Mouse (Mus musculus): Measurements from ENCODE around the gene Abca7. TPM values are rescaled to one million over a fixed set of nuclear protein-coding genes. Genes with fewer than 3 reads are reported as not detected.
A peak's percentile ranks its signal among the peaks of the same experiment; 100 is the strongest.
"Not testable (repeated sequence)": the region's sequence is repeated elsewhere in the genome, so short reads cannot be mapped to it uniquely, and the experiment has no call there.

Gene Abca7
- polyA plus RNA-seq, 1 experiment from 2014 or later, result 2.6 TPM

DNA sequence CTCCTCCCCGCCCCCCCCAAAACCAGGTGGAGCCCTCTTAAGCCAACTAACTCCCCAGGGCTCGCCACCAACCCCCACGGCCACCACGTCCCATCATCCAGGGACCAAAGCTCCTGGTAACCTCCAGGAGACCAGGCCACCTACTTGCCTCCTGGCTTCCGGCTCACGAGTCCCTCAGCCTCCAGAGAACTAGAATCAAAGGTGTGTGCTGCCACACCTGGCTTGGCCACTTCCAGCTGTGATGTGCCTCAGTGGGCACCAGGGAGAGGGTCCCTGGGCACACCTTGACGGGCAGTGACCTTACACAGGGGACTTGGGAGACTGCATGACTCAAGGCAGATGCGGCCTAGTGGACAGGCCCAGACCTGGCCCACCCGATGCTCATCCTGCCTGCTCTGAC lies 40.6 kb upstream of the Abca7 start:
- no peak overlapping the region for H3K4me2 ChIP-seq (ENCODE audit: low read length)
- WGBS, result 71% methylated on average over 9 of the region's 9 CpGs
- H3K9ac ChIP-seq (ENCODE audit: low read depth, low read length), result no peak overlapping the region
- no peak overlapping the region for H3K27ac ChIP-seq
- no peak for ATAC-seq (replicated peaks; ENCODE audit: low FRiP score, low read depth)
- no peaks in the 10 kb centered on the region for H3K27me3 ChIP-seq (ENCODE audit: insufficient read depth, low read length)
- peaks cover 3% of the 10 kb centered on the region for H3K4me1 ChIP-seq (replicated peaks; ENCODE audit: insufficient read depth, low read length)
- H3K4me3 ChIP-seq (replicated peaks; ENCODE audit: low read depth, low read length), result no peak overlapping the region
- no peak for TF ChIP-seq CTCF (IDR thresholded peaks at IDR 0.05; ENCODE audit: low read depth)
- H3K9me3 ChIP-seq (replicated peaks; ENCODE audit: low read length), result no peaks in the 10 kb centered on the region
- DNase-seq (ENCODE audit: low spot score), result no peak
- peaks cover 16% of the 10 kb centered on the region; the same call in 1 of the 2 replicates for H3K36me3 ChIP-seq (ENCODE audit: insufficient read depth, low read length)

DNA sequence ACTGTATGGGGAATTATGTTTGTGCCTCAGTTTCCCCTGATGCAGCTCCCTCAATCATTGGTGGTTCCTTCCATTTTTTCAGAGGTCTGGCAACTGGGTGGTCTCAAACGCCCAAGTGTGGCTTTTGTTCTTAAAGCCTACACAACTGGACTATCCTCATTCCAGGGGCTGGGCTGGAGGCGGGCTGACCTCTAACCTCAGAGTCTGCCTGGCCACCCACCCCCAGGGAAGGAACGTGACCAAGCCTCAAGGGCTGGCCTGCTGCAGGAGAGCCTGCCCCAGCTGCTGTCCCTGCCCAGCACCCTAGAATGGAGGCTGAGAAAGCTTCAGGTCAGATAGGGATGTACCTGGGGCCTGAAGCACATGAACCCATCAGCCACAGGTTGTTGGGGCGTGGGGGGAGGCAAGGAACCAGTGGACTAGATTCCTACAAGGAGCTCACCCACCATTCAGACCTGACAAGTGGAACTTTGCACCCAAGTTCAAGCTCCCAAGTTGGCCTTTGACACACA lies 39.6 kb upstream of the Abca7 start:
- no peak for DNase-seq (ENCODE audit: low spot score)
- H3K4me1 ChIP-seq (replicated peaks; ENCODE audit: insufficient read depth, low read length), result peaks cover 6% of the 10 kb centered on the region
- no peak overlapping the region for H3K27ac ChIP-seq
- no peak for TF ChIP-seq CTCF (IDR thresholded peaks at IDR 0.05; ENCODE audit: low read depth)
- no peak for ATAC-seq (replicated peaks; ENCODE audit: low FRiP score, low read depth)
- H3K4me3 ChIP-seq (replicated peaks; ENCODE audit: low read depth, low read length), result no peak overlapping the region
- no peak overlapping the region for H3K4me2 ChIP-seq (ENCODE audit: low read length)
- no peaks in the 10 kb centered on the region for H3K9me3 ChIP-seq (replicated peaks; ENCODE audit: low read length)
- peaks cover 6% of the 10 kb centered on the region; the same call in 1 of the 2 replicates for H3K36me3 ChIP-seq (ENCODE audit: insufficient read depth, low read length)
- no peaks in the 10 kb centered on the region for H3K27me3 ChIP-seq (ENCODE audit: insufficient read depth, low read length)
- 34% methylated on average over 4 of the region's 4 CpGs for WGBS
- no peak overlapping the region for H3K9ac ChIP-seq (ENCODE audit: low read depth, low read length)

DNA sequence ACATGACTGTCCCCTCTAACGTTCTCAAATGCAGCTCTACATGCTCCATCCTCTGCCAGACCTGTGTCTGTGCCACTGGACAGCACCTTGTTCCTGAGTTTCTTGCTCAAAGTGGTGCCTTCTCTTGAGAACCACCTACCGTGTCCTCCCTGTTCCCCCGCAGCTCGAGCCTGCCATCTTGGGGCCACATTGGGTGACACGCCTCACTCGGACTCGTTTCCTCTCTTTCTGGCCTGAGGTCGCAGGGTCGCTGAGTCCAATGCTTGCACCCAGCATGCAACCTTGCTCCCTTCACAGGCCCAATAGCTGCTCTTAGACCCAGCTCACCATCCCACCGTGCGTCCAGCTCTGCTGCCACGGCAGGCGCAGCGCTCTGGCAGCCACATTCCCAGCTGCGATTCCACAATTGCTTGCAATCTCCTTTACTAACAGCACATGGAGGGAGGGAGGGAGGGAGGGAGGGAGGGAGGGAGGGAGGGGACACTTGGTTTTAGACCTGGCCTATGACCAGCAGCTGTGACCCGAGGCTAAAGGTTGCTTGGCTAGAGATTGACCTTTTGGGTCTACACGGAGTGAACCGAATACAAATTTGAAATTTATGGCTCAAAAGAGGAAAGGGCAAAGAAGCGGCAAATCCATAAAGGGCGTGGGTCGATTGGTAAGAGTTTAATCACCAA lies 38.0 kb upstream of the Abca7 start:
- Histone ChIP-seq H3K9ac (ENCODE audit: low read depth, low read length) (no peak overlapping the region), H3K9me3 (replicated peaks; ENCODE audit: low read length) (no peaks in the 10 kb centered on the region), H3K27ac (no peak overlapping the region), H3K4me2 (ENCODE audit: low read length) (peak overlapping the region; percentile 37), H3K27me3 (ENCODE audit: insufficient read depth, low read length) (no peaks in the 10 kb centered on the region), H3K36me3 (ENCODE audit: insufficient read depth, low read length) (peaks cover 8% of the 10 kb centered on the region; the same call in 1 of the 2 replicates), H3K4me1 (replicated peaks; ENCODE audit: insufficient read depth, low read length) (peaks cover 6% of the 10 kb centered on the region), H3K4me3 (replicated peaks; ENCODE audit: low read depth, low read length) (no peak overlapping the region)
- DNase-seq (ENCODE audit: low spot score) (peak; percentile 92), ATAC-seq (replicated peaks; ENCODE audit: low FRiP score, low read depth) (peak; percentile 15; the same call in 1 of the 2 replicates)
- peak; percentile 94 for TF ChIP-seq CTCF (IDR thresholded peaks at IDR 0.05; ENCODE audit: low read depth)
- 7% methylated on average over 21 of the region's 21 CpGs for WGBS

DNA sequence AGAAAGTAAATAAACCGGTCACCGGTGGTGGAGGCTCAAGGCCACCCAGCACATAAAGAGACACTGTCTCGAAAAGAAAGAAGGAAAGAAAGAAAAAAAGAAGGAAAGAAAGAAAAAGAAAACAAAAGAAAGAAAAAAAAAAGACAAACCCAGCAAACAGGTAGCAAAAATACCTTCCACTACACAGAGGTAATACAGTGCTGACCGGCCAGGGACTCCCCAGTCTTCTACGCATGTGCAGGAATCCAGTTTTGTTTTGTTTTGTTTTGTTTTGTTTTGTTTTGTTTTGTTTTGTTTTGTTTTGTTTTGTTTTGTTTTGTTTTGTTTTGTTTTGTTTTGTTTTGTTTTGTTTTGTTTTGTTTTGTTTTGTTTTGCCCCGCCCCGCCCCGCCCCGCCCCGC lies 36.9 kb upstream of the Abca7 start:
- H3K4me1 ChIP-seq (replicated peaks; ENCODE audit: insufficient read depth, low read length); DNase-seq (ENCODE audit: low spot score); ATAC-seq (replicated peaks; ENCODE audit: low FRiP score, low read depth); H3K36me3 ChIP-seq (ENCODE audit: insufficient read depth, low read length); H3K27ac ChIP-seq; H3K9ac ChIP-seq (ENCODE audit: low read depth, low read length); H3K27me3 ChIP-seq (ENCODE audit: insufficient read depth, low read length); H3K9me3 ChIP-seq (replicated peaks; ENCODE audit: low read length): not testable (repeated sequence)
- Histone ChIP-seq H3K4me3 (replicated peaks; ENCODE audit: low read depth, low read length) (peak overlapping the region; percentile 92), H3K4me2 (ENCODE audit: low read length) (peak overlapping the region; percentile 89)
- 27% methylated on average over 10 of the region's 10 CpGs for WGBS

DNA sequence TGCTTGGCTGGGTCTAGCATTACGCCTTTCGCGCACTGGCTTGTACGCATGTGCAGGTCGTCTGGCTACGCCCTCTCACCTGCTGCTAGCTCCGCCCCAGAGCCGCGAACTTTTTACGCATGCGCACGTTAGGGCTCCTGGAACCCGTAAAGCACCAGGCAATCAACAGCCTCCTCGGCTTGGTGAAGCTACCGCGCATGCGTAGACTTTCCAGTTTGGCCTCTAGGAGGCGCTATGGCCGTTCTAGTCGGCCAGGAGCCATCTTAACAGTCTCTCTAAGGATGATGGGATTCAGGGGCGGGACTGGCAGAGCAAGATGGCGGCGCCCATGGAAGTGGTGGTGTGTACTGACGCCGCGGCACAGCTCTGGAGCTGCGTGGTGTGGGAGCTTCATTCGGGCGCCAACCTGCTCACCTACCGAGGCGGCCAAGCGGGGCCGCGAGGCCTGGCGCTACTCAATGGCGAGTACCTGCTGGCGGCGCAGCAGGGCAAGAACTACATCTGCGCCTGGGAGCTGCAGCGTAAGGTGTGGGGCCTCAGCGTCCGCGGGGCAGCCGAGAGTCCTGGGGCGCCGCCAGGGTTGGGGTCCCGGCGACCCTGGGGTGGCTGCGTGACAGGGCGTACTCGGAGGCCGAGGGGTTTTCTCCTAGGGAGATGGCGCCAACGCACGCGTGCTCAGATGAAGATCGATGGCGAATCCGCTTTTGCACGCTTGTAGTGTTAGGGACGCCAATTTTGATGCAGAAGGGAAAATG lies 36.3 kb upstream of the Abca7 start, which contains the start of gene Wdr18:
Gene Wdr18, plus strand, starts transcription at position 306 of the 755 bp plus-strand sequence.
- peak within 1 kb of the TSS; percentile 92 for H3K4me3 ChIP-seq (replicated peaks; ENCODE audit: low read depth, low read length)
- peak within 1 kb of the TSS; percentile 89 for H3K4me2 ChIP-seq (ENCODE audit: low read length)
- no peaks in the 10 kb centered on the region for H3K9me3 ChIP-seq (replicated peaks; ENCODE audit: low read length)
- H3K36me3 ChIP-seq (ENCODE audit: insufficient read depth, low read length), result peaks cover 11% of the 10 kb centered on the region
- H3K9ac ChIP-seq (ENCODE audit: low read depth, low read length), result peak within 1 kb of the TSS; percentile 82
- DNase-seq (ENCODE audit: low spot score) (peak; percentile 99), ATAC-seq (replicated peaks; ENCODE audit: low FRiP score, low read depth) (peak; percentile 91)
- under 1% methylated on average over 61 of the region's 61 CpGs for WGBS
- peak; percentile 99 for TF ChIP-seq CTCF (IDR thresholded peaks at IDR 0.05; ENCODE audit: low read depth)
- H3K27me3 ChIP-seq (ENCODE audit: insufficient read depth, low read length), result no peaks in the 10 kb centered on the region
- peaks cover 6% of the 10 kb centered on the region for H3K4me1 ChIP-seq (replicated peaks; ENCODE audit: insufficient read depth, low read length)
- peak within 1 kb of the TSS; percentile 70; the same call in 1 of the 2 replicates for H3K27ac ChIP-seq

DNA sequence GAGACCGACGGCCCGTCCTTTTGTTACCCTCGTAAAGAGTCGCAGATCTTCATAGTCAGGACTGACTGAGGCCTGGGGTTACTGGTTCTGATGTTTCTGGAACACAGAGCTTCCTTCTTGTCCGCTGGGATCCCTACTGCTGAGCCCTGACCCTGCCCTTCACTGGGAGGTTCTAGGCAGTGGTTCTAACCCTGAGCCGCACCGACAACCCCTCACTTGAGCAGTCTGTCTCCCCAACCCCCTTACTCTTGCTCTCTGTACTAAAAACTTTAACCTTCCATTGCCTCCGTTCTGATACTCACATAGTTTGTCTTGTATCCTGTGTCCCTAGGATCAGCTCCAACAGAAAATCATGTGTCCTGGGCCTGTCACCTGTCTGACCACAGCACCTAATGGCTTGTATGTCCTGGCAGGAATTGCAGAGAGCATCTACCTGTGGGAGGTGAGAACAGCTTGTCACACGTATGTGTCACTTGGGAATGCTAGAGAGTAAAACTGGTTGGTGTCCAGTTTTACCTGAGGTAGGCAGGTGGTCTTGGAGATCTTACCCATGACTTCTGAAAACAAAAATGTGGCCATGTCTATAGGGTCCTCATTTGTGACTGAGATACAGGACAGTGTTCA lies 35.5 kb upstream of the Abca7 start:
- peak overlapping the region; percentile 70; the same call in 1 of the 2 replicates for H3K27ac ChIP-seq
- no peak for ATAC-seq (replicated peaks; ENCODE audit: low FRiP score, low read depth)

More for the DNA sequence above, 35.5 kb upstream of the Abca7 start:
- peaks cover 6% of the 10 kb centered on the region for H3K4me1 ChIP-seq (replicated peaks; ENCODE audit: insufficient read depth, low read length)
- H3K4me3 ChIP-seq (replicated peaks; ENCODE audit: low read depth, low read length), result peak overlapping the region; percentile 92
- H3K27me3 ChIP-seq (ENCODE audit: insufficient read depth, low read length), result no peaks in the 10 kb centered on the region
- H3K36me3 ChIP-seq (ENCODE audit: insufficient read depth, low read length), result peaks cover 18% of the 10 kb centered on the region
- H3K9me3 ChIP-seq (replicated peaks; ENCODE audit: low read length), result no peaks in the 10 kb centered on the region
- peak overlapping the region; percentile 82 for H3K9ac ChIP-seq (ENCODE audit: low read depth, low read length)
- 11% methylated on average over 10 of the region's 10 CpGs for WGBS
- no peak for DNase-seq (ENCODE audit: low spot score)
- peak overlapping the region; percentile 89 for H3K4me2 ChIP-seq (ENCODE audit: low read length)
- TF ChIP-seq CTCF (IDR thresholded peaks at IDR 0.05; ENCODE audit: low read depth), result no peak

All from kidney, postnatal 0 days (tissue).